ENCODE assay signal across 17 mouse cellular contexts in the genomic region with DNA sequence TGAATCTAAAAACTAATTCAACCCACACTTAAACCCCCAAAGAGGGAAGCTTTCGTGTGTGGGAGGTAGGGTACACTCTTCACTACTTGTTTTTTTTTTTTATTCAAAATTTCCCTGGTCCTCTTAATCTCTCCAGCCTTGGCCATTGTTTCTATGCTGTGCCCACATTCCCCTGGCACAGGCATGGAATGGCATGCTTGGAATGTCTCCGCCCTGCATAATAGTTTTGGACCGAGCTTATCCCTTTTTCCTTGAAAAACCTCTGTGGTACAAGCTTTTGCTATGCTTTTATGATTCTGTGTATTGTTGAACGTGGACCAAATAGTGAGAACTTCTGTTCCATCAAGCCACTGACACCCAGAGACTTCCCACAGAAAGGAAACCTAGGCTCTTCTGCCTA.
A peak's percentile ranks its signal among the peaks of the same experiment; 100 is the strongest.
DNase-seq lines count a peak whose midpoint lies in the region; ATAC-seq and TF ChIP-seq lines count a peak whose summit lies in the region.
"Had no signal": no experiment of that assay in that cellular context is flagged by ENCODE, and none has a peak within 500 bp of the region (broad histone marks: within the 10 kb centered on the region; RNA-seq: fewer than 3 reads in every experiment).

No protein-coding gene starts in this region.

- H3K4me1 ChIP-seq in kidney, embryonic 15.5 days: peaks cover 11% of the 10 kb centered on the region
- no peaks in the 10 kb centered on the region; the same call in 1 of the 2 replicates for H3K4me1 ChIP-seq in lung, embryonic 14.5 days (ENCODE audit: insufficient read depth)
- H3K4me1 ChIP-seq in liver, embryonic 11.5 days (replicated peaks; ENCODE audit: control insufficient read depth, insufficient read depth, low read length): no peaks in the 10 kb centered on the region
- H3K4me1 ChIP-seq: liver, embryonic 15.5 days; neural tube, embryonic 15.5 days had no signal

- H3ac ChIP-seq in myocyte (ENCODE audit: control insufficient read depth, insufficient read length): no peak overlapping the region

- DNase-seq in kidney, adult 18-20 months: peak; percentile 37
- DNase-seq in ZHBTc4 (ENCODE audit: low read depth, low spot score): peak; percentile 28
- peak; percentile 53 for DNase-seq in lung, embryonic 14.5 days
- DNase-seq in liver, embryonic 11.5 days (ENCODE audit: low spot score): no peak
- DNase-seq in spleen, postnatal 36 days (ENCODE audit: low spot score in 2 of 2): no peak
- DNase-seq: cerebellum, postnatal 25 days; forebrain, postnatal 0 days; gastrocnemius, postnatal 10 days; heart, postnatal 4 days; thymus, postnatal 36 days had no signal

- ATAC-seq in kidney, embryonic 15.5 days (replicated peaks; ENCODE audit: low FRiP score): no peak
- no peak for ATAC-seq in lung, embryonic 14.5 days (ENCODE audit: insufficient read depth)
- ATAC-seq in liver, embryonic 11.5 days (replicated peaks; ENCODE audit: low FRiP score): no peak
- ATAC-seq: activated CD4-positive, CD25-positive, alpha-beta regulatory T cell, adult 4 months; forebrain, postnatal 0 days had no signal

- 74% methylated on average over 4 of the region's 4 CpGs for WGBS in kidney, embryonic 15.5 days
- 58% methylated on average over 4 of the region's 4 CpGs for WGBS in lung, embryonic 14.5 days
- WGBS in liver, embryonic 11.5 days: 67% methylated on average over 4 of the region's 4 CpGs

- no peak overlapping the region for H3K27ac ChIP-seq in kidney, embryonic 15.5 days
- H3K27ac ChIP-seq in lung, embryonic 14.5 days (ENCODE audit: low read depth): no peak overlapping the region
- no peak overlapping the region for H3K27ac ChIP-seq in liver, embryonic 11.5 days (ENCODE audit: low read depth, low read length)
- H3K27ac ChIP-seq: liver, embryonic 15.5 days; neural tube, embryonic 15.5 days had no signal

- H3K9ac ChIP-seq in kidney, embryonic 15.5 days: no peak overlapping the region
- H3K9ac ChIP-seq in lung, embryonic 14.5 days: no peak overlapping the region
- H3K9ac ChIP-seq in liver, embryonic 11.5 days (ENCODE audit: low read depth, low read length): no peak overlapping the region
- H3K9ac ChIP-seq: forebrain, postnatal 0 days; liver, embryonic 15.5 days; neural tube, embryonic 15.5 days had no signal

- H3K36me3 ChIP-seq in kidney, embryonic 15.5 days: no peaks in the 10 kb centered on the region
- H3K36me3 ChIP-seq in lung, embryonic 14.5 days (ENCODE audit: insufficient read depth): no peaks in the 10 kb centered on the region
- H3K36me3 ChIP-seq in myocyte (ENCODE audit: control insufficient read depth, insufficient read depth): no peaks in the 10 kb centered on the region
- H3K36me3 ChIP-seq in liver, embryonic 11.5 days (ENCODE audit: control insufficient read depth, insufficient read depth, low read length): no peaks in the 10 kb centered on the region
- H3K36me3 ChIP-seq: G1E; liver, embryonic 15.5 days; neural tube, embryonic 15.5 days had no signal

- TF ChIP-seq CTCF in lung, embryonic 14.5 days (IDR thresholded peaks at IDR 0.05; ENCODE audit: low read depth): no peak

- no peaks in the 10 kb centered on the region for H3K79me2 ChIP-seq in myocyte (ENCODE audit: control insufficient read depth, insufficient read depth)

- 0 out of 2 replicates have a peak, but pooled peaks cover 3% of the 10 kb centered on the region for H3K27me3 ChIP-seq in kidney, embryonic 15.5 days
- no peaks in the 10 kb centered on the region for H3K27me3 ChIP-seq in lung, embryonic 14.5 days (ENCODE audit: insufficient read depth, low read length)
- H3K27me3 ChIP-seq in myocyte (ENCODE audit: control insufficient read depth, insufficient read depth, insufficient read length): no peaks in the 10 kb centered on the region
- H3K27me3 ChIP-seq in liver, embryonic 11.5 days (replicated peaks; ENCODE audit: control insufficient read depth, insufficient read depth, low read length): no peaks in the 10 kb centered on the region
- H3K27me3 ChIP-seq: liver, embryonic 15.5 days; neural tube, embryonic 15.5 days had no signal

- no peak overlapping the region for H3K4me3 ChIP-seq in kidney, embryonic 15.5 days (replicated peaks)
- no peak overlapping the region for H3K4me3 ChIP-seq in lung, embryonic 14.5 days (ENCODE audit: low read depth, low read length)
- no peak overlapping the region for H3K4me3 ChIP-seq in myocyte
- H3K4me3 ChIP-seq in liver, embryonic 11.5 days (ENCODE audit: low read depth, low read length): no peak overlapping the region
- H3K4me3 ChIP-seq: liver, embryonic 15.5 days; neural tube, embryonic 15.5 days had no signal

- no peaks in the 10 kb centered on the region for H3K9me3 ChIP-seq in kidney, embryonic 15.5 days (replicated peaks)
- no peaks in the 10 kb centered on the region for H3K9me3 ChIP-seq in lung, embryonic 14.5 days (ENCODE audit: low read depth, low read length)
- H3K9me3 ChIP-seq in liver, embryonic 11.5 days (ENCODE audit: control insufficient read depth, low read length): no peaks in the 10 kb centered on the region
- H3K9me3 ChIP-seq: G1E; liver, embryonic 15.5 days; neural tube, embryonic 15.5 days had no signal

- TF ChIP-seq POLR2A in myocyte (IDR thresholded peaks at IDR 0.05; ENCODE audit: insufficient read length, low read depth): no peak

- no peak overlapping the region for H3K4me2 ChIP-seq in kidney, embryonic 15.5 days
- H3K4me2 ChIP-seq in lung, embryonic 14.5 days: no peak overlapping the region
- H3K4me2 ChIP-seq in myocyte (ENCODE audit: low read depth): peak overlapping the region; percentile 46
- no peak overlapping the region for H3K4me2 ChIP-seq in liver, embryonic 11.5 days
- H3K4me2 ChIP-seq: heart, embryonic 11.5 days; liver, embryonic 15.5 days; neural tube, embryonic 15.5 days had no signal

TF ChIP-seq in myocyte, 11 proteins besides CTCF, POLR2A, EP300 and RAD21:
- no peak for TF ChIP-seq E2F4 (IDR thresholded peaks at IDR 0.05; ENCODE audit: insufficient read depth)
- TF ChIP-seq MAX (IDR thresholded peaks at IDR 0.05; ENCODE audit: low read depth): no peak
- TF ChIP-seq USF1 (IDR thresholded peaks at IDR 0.05; ENCODE audit: low read depth): no peak
- TF ChIP-seq MYOG (IDR thresholded peaks at IDR 0.05; ENCODE audit: control insufficient read depth in 1 of 3, insufficient read depth in 1 of 3, insufficient read length in 2 of 3, low read depth in 2 of 3): no peak
- no peak for TF ChIP-seq TCF3 (IDR thresholded peaks at IDR 0.05; ENCODE audit: insufficient read length, low read depth)
- no peak for TF ChIP-seq SRF (IDR thresholded peaks at IDR 0.05; ENCODE audit: control insufficient read depth, insufficient read length, low read depth)
- no peak for TF ChIP-seq POLR2AphosphoS2 (IDR thresholded peaks at IDR 0.05; ENCODE audit: insufficient read length, low read depth)
- TF ChIP-seq MYOD1 (IDR thresholded peaks at IDR 0.05; ENCODE audit: control insufficient read depth in 1 of 3, insufficient read length in 2 of 3, low read depth in 2 of 3): no peak
- no peak for TF ChIP-seq CEBPB (IDR thresholded peaks at IDR 0.05; ENCODE audit: insufficient read depth, poor library complexity, severe bottlenecking)
- TF ChIP-seq REST (IDR thresholded peaks at IDR 0.05; ENCODE audit: insufficient read depth, insufficient read length): no peak
- TF ChIP-seq TCF12 (IDR thresholded peaks at IDR 0.05; ENCODE audit: insufficient read depth, poor library complexity, severe bottlenecking): no peak
TF ChIP-seq in myocyte: peak in this region for 0.

Comparison
In these comparisons a context has a peak if more than half of its experiments do, and no peak if none do; other contexts are left out.
1. DNase-seq: peak in kidney, adult 18-20 months (single experiment), ZHBTc4 (single experiment) and lung, embryonic 14.5 days (single experiment); none in liver, embryonic 11.5 days (single experiment) and spleen, postnatal 36 days (0 of 2).